Mouse (Mus musculus): ENCODE measurements around the gene Bcam.

Bcam gene

DNA sequence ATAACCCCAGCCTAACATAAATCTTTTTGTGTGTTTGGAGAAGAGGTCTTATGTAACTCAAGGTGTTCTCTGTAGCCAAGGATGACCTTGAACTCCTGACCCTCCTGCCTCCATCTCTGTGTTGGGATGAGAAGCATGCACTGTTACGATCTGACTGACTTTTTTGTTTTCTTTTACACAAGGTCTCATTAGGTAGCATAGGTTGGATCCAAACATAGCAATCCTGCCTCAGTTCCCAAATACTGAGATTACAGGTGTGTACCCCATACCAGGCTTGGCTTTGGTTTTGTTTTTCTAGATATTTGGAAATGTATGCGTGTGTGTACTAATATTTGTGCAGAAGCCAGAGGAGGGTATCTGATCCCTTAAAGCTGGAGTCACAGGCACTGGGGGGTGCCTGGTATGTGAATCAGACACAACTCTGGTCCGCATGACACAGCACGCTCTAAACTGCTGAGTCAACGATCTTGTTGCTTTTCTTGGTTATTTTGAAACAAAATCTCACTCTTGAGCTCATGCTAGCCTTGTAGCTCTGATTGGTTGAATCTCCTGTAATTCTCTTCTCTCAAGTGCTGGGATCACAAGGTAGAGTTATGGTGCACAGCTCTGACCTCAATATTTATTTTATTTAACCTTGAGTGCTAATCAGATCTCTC lies 52.4 kb downstream of the Bcam start:
- DNase-seq, result peak; percentile 52

- peak; percentile 63 for DNase-seq
Observed at GRCm38 (mm10) chr7:19717346-19717745, 53.5 kb downstream of the Bcam start.

DNA sequence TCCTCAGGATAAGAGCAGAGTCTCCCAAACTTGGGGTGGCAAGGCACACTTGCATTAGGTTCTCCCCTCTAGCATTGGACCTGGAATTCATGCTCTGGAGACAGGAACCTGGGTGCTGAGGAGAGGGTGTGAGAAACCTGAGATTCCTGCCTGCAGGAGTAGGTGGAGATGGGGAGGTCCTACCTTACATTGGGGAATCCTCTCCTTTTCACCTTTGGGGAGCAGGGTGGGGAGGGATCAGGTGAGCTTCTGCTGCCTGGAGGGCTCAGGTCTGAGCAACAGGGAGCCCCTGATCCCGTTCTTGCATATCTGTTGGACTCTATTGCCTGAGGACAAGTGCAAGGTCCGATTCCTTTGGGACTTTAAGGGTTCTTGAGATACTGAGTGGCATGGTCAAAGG lies 54.0 kb downstream of the Bcam start:
- DNase-seq, result peak; percentile 71

DNA sequence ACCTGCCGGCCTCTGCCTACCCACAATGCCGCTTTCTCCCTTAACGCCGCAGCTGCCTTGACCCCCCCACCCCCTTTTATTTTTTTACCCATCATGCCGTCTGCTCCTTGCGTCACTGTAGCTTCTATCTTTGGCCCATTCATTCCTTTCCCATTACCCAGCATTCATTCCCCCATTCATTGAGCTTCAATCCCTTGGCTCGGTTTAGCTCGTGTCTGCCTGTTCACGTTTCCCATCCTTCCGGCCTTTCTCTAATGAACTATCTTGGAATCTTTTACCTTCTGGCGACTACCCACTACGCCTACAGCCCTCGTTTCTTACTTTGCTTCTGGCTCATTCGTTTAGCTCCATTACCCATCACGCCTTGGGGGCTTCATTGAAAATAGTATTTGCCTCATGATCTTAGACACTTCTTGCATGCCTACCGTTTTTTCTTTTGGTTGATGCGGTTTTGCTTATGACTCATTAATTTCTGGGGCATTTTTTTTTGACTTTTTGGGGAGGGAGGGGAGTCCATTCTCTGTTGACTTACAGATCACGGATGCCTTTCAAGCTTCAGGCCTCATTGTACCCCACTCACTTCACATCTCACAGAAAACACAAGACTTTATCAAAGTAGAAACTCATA lies 54.6 kb downstream of the Bcam start:
- no peak for DNase-seq

- DNase-seq, result peak; percentile 100
Observed at GRCm38 (mm10) chr7:19715239-19716054, 55.4 kb downstream of the Bcam start, which contains the start of gene Tomm40. Gene Tomm40, minus strand, starts transcription at chr7:19715438.

DNA sequence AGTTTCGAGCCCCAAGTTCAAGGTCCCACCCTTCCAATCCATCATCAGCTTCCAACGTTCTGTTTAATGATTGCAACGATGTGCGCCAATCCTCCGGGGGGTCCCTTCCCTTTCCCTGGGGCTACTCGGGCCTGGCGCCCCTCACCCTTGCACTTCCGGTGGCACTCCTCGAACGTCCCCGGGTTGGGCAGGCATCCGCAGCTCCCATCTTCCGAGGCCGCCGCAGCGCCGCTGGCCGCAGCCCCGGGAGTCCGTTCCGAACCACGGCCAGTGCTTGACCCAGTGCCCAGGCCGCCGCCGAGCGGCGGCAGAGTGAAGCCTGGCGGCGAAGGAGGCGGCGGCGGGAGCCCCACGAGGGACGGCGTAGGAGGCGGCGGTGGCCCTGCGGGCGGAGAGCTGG lies 56.0 kb downstream of the Bcam start:
- peak; percentile 78 for DNase-seq

DNA sequence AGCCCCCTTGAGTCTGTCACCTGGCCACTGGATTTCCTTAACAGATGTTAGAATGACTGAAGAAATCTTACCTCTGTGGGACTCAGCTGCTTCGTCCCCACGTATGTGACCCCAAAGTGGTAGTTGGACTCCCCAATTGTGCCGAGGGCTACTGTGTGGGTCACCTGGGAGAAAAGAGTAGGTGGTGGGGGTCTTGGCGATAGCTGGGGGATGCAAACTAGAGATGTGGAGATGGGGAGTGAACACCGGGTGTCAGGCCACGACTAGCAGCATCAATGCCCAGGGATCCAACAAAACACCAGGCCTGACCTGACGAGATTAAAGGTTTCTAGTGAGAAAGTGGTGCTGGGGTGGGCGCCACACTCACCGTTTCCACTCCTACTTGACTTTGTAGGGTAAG lies 57.2 kb downstream of the Bcam start:
- peak; percentile 53 for DNase-seq

- DNase-seq, result peak; percentile 52
Observed at GRCm38 (mm10) chr7:19713196-19713595, 57.6 kb downstream of the Bcam start.

DNA sequence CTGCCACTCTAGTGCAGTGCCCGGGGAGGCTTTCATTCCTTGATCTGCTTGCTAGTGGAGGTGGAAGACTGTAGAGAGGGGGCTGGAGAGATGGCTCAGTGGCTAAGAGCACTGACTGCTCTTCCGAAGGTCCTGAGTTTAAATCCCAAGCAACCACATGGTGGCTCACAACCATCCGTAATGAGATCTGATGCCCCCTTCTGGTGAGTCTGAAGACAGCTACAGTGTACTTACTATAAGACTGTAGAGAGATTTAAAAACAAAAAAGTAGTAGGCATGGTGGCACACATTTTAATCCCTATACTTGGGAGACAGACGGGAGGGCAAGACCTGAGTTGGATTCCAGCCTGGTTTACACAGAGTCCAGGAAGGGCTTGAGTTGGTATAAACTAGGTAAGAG lies 58.4 kb downstream of the Bcam start:
- no peak for DNase-seq

DNA sequence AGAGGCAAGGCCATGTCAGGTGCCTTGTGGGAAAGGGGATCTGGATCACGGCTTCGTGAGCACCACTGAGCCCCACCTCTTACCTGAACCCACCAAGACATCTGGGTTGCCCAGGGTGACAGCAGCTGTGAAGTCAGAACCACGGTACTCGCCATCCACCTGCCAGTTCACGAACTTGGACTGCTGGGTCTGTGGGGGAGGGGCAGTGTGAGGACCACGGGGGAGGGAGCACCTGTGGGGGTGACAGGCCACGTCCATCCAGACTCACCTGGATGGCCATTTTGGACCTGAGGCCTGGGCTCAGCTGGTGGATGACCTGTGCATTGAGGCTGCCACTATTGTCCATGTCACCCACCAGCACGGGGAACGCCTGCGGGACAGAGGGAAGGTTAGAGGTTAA lies 60.2 kb downstream of the Bcam start:
- no peak for DNase-seq

Data from cerebellum, adult 9-10 months (tissue).